Mouse (Mus musculus): ENCODE data around the gene Sgcd. TPM values are rescaled to one million over a fixed set of nuclear protein-coding genes. Genes with fewer than 3 reads are reported as not detected.

Sgcd gene
- polyA plus RNA-seq, 1 experiment = 52.2 TPM

DNA sequence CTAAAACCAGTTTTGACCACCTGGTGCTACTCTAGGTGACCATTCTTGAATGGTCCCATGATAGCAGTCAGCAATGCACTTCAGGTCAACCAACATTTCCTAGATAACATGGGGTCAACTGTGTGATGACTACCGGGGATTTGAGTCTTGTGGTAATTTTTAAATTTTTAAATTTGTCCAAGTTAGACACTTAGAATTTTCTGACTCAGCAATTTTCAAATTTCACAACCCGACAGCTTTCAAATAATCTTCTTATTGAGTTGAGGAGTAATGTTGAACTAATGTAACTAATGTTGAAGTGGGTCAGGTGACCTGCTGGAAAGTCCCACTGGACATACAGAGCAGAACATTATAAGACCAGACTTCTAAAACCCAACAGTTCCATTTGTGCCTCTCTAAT lies 813.8 kb downstream of the Sgcd start:
- no peaks in the 10 kb centered on the region for H3K4me1 ChIP-seq (ENCODE audit: control insufficient read depth, insufficient read depth, low read length)
- no peak overlapping the region for H3K4me3 ChIP-seq (ENCODE audit: insufficient read depth, low read length)
- no peak overlapping the region for H3K27ac ChIP-seq (ENCODE audit: insufficient read depth, low read length)
- no peak for TF ChIP-seq CTCF (IDR thresholded peaks at IDR 0.05; ENCODE audit: borderline replicate concordance, insufficient read depth, low read length)
- no peak for TF ChIP-seq POLR2A (IDR thresholded peaks at IDR 0.05; ENCODE audit: low read depth, low read length)

DNA sequence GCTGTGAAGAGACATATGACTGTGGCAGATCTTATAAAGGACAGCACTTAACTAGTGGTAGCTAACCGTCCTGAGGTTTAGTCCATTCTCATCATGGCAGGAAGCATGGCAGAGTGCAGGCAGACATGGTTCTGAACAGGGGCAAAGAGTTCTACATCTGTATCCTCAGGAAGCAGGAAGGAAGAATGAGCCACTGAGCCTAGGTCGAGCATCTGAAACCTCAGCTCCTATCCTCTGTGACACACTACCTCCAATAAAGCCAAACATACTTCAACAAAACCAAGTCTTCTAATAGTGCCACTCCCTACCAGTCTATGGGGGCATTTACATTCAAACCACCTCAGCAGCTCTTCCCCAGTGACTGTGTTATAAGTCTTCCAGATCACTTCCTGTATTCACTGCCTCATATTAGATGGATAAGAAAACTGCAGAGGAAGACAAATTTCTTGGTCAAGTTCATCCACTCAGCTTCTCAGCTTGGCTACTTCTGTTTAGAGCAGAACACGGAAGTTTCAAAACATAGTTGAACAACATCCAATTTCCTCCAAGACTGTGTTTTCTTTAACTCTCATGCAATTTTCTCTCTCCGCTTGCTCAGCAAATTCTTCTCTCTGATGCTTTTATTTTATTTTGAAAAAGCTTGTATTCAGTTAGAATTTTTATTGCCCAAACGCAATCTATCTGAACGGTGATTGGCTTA lies 817.7 kb downstream of the Sgcd start:
- TF ChIP-seq POLR2A (IDR thresholded peaks at IDR 0.05; ENCODE audit: low read depth, low read length) (no peak), CTCF (IDR thresholded peaks at IDR 0.05; ENCODE audit: borderline replicate concordance, insufficient read depth, low read length) (no peak)
- Histone ChIP-seq H3K4me1 (ENCODE audit: control insufficient read depth, insufficient read depth, low read length) (no peaks in the 10 kb centered on the region), H3K4me3 (ENCODE audit: insufficient read depth, low read length) (no peak overlapping the region), H3K27ac (ENCODE audit: insufficient read depth, low read length) (no peak overlapping the region)

GRCm38 (mm10) chr11:47167376-47167775 lies 821.4 kb downstream of the Sgcd start:
- no peak for TF ChIP-seq CTCF (IDR thresholded peaks at IDR 0.05; ENCODE audit: borderline replicate concordance, insufficient read depth, low read length)
- TF ChIP-seq POLR2A (IDR thresholded peaks at IDR 0.05; ENCODE audit: low read depth, low read length) = no peak
- Histone ChIP-seq H3K27ac (ENCODE audit: insufficient read depth, low read length) (no peak overlapping the region), H3K4me3 (ENCODE audit: insufficient read depth, low read length) (no peak overlapping the region), H3K4me1 (ENCODE audit: control insufficient read depth, insufficient read depth, low read length) (no peaks in the 10 kb centered on the region)

- Histone ChIP-seq H3K27ac (ENCODE audit: insufficient read depth, low read length) (peak overlapping the region; percentile 83), H3K4me1 (ENCODE audit: control insufficient read depth, insufficient read depth, low read length) (peaks cover 14% of the 10 kb centered on the region), H3K4me3 (ENCODE audit: insufficient read depth, low read length) (no peak overlapping the region)
- TF ChIP-seq POLR2A (IDR thresholded peaks at IDR 0.05; ENCODE audit: low read depth, low read length) (no peak), CTCF (IDR thresholded peaks at IDR 0.05; ENCODE audit: borderline replicate concordance, insufficient read depth, low read length) (no peak)
Observed at GRCm38 (mm10) chr11:47158089-47158488, 830.7 kb downstream of the Sgcd start.

- Histone ChIP-seq H3K4me3 (ENCODE audit: insufficient read depth, low read length) (no peak overlapping the region), H3K27ac (ENCODE audit: insufficient read depth, low read length) (peak overlapping the region; percentile 70), H3K4me1 (ENCODE audit: control insufficient read depth, insufficient read depth, low read length) (peaks cover 14% of the 10 kb centered on the region)
- no peak for TF ChIP-seq POLR2A (IDR thresholded peaks at IDR 0.05; ENCODE audit: low read depth, low read length)
- TF ChIP-seq CTCF (IDR thresholded peaks at IDR 0.05; ENCODE audit: borderline replicate concordance, insufficient read depth, low read length) = no peak
Observed at GRCm38 (mm10) chr11:47156730-47157693, 831.8 kb downstream of the Sgcd start.

GRCm38 (mm10) chr11:47154837-47155430 lies 833.8 kb downstream of the Sgcd start:
- TF ChIP-seq POLR2A (IDR thresholded peaks at IDR 0.05; ENCODE audit: low read depth, low read length) (no peak), CTCF (IDR thresholded peaks at IDR 0.05; ENCODE audit: borderline replicate concordance, insufficient read depth, low read length) (no peak)
- Histone ChIP-seq H3K27ac (ENCODE audit: insufficient read depth, low read length) (peak overlapping the region; percentile 97), H3K4me1 (ENCODE audit: control insufficient read depth, insufficient read depth, low read length) (peaks cover 14% of the 10 kb centered on the region), H3K4me3 (ENCODE audit: insufficient read depth, low read length) (no peak overlapping the region)

GRCm38 (mm10) chr11:47149607-47150006 lies 839.2 kb downstream of the Sgcd start:
- Histone ChIP-seq H3K4me1 (ENCODE audit: control insufficient read depth, insufficient read depth, low read length) (peaks cover under 1% of the 10 kb centered on the region; the same call in 1 of the 2 replicates), H3K4me3 (ENCODE audit: insufficient read depth, low read length) (no peak overlapping the region), H3K27ac (ENCODE audit: insufficient read depth, low read length) (no peak overlapping the region)
- no peak for TF ChIP-seq CTCF (IDR thresholded peaks at IDR 0.05; ENCODE audit: borderline replicate concordance, insufficient read depth, low read length)
- TF ChIP-seq POLR2A (IDR thresholded peaks at IDR 0.05; ENCODE audit: low read depth, low read length) = no peak

DNA sequence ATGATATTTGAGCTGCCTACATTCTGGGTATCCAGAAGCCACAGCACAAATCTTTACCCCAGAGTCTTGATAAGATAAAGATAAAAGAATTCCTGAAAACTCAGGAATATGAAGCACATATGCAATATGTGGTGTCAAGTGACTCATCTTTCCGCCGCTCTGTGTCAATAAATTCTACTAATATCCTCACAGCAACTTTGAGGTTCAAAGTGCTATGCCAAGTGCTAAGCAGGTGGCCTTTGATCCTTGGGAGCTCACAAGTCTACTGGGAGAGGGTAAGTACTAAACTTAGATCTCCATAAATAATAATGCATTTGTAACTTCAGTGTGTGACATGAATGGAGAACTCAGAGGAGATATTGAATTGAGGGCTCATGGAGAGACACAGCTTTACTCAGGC lies 848.9 kb downstream of the Sgcd start:
- TF ChIP-seq POLR2A (IDR thresholded peaks at IDR 0.05; ENCODE audit: low read depth, low read length) (no peak), CTCF (IDR thresholded peaks at IDR 0.05; ENCODE audit: borderline replicate concordance, insufficient read depth, low read length) (no peak)
- Histone ChIP-seq H3K4me1 (ENCODE audit: control insufficient read depth, insufficient read depth, low read length) (peaks cover 5% of the 10 kb centered on the region), H3K4me3 (ENCODE audit: insufficient read depth, low read length) (no peak overlapping the region), H3K27ac (ENCODE audit: insufficient read depth, low read length) (peak overlapping the region; percentile 90)

- Histone ChIP-seq H3K27ac (ENCODE audit: insufficient read depth, low read length) (peak overlapping the region; percentile 90), H3K4me3 (ENCODE audit: insufficient read depth, low read length) (no peak overlapping the region), H3K4me1 (ENCODE audit: control insufficient read depth, insufficient read depth, low read length) (peaks cover 5% of the 10 kb centered on the region)
- TF ChIP-seq POLR2A (IDR thresholded peaks at IDR 0.05; ENCODE audit: low read depth, low read length) = no peak
Observed at GRCm38 (mm10) chr11:47139271-47139670, 849.5 kb downstream of the Sgcd start.
